ENCODE assay signal across 24 mouse cellular contexts in the genomic region with DNA sequence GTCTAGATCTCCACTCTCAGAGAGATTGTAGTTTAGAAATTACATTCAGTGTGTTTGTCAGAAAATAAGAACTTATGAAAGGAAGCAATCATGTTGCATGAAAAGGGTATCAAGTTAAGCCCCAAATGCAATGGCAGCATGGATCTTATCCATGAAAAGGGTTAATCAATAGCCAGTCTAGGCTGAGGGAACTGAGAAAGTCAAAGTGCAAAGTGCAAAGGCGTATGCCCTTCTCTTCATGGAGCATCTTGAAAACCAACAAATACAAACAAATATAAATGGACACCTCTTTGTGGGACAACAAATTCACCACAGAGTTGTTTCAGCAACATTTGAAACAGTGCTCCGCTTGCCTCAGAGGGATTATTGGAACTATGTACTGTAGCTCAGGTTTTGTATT.
"Had no signal": no experiment of that assay in that cellular context is flagged by ENCODE, and none has a peak within 500 bp of the region (broad histone marks: within the 10 kb centered on the region; RNA-seq: fewer than 3 reads in every experiment).

No protein-coding gene starts in this region.

- ATAC-seq: forebrain, embryonic 15.5 days; forebrain, postnatal 0 days; hindbrain, postnatal 0 days; intestine, embryonic 16.5 days had no signal

- H3K36me3 ChIP-seq: forebrain, embryonic 15.5 days; heart, embryonic 13.5 days; heart, embryonic 15.5 days; hindbrain, embryonic 13.5 days; hindbrain, embryonic 15.5 days; limb, embryonic 13.5 days; limb, embryonic 15.5 days; liver, embryonic 13.5 days; liver, embryonic 15.5 days had no signal

- H3K4me1 ChIP-seq: forebrain, embryonic 15.5 days; heart, embryonic 13.5 days; heart, embryonic 15.5 days; hindbrain, embryonic 13.5 days; hindbrain, embryonic 15.5 days; limb, embryonic 13.5 days; limb, embryonic 15.5 days; liver, embryonic 13.5 days; liver, embryonic 15.5 days had no signal

- H3K9ac ChIP-seq: forebrain, embryonic 15.5 days; forebrain, postnatal 0 days; heart, embryonic 13.5 days; heart, embryonic 15.5 days; hindbrain, embryonic 13.5 days; hindbrain, embryonic 15.5 days; limb, embryonic 13.5 days; limb, embryonic 15.5 days; liver, embryonic 13.5 days; liver, embryonic 15.5 days had no signal

- H3K4me2 ChIP-seq: forebrain, embryonic 15.5 days; heart, embryonic 11.5 days; heart, embryonic 13.5 days; heart, embryonic 15.5 days; hindbrain, embryonic 13.5 days; hindbrain, embryonic 15.5 days; limb, embryonic 13.5 days; limb, embryonic 15.5 days; liver, embryonic 11.5 days; liver, embryonic 13.5 days; liver, embryonic 15.5 days had no signal

- H3K9me3 ChIP-seq: forebrain, embryonic 15.5 days; heart, embryonic 13.5 days; heart, embryonic 15.5 days; hindbrain, embryonic 13.5 days; hindbrain, embryonic 15.5 days; limb, embryonic 13.5 days; limb, embryonic 15.5 days; liver, embryonic 13.5 days; liver, embryonic 15.5 days had no signal

- DNase-seq: forebrain, postnatal 0 days; gastrocnemius, postnatal 14 days; gastrocnemius, postnatal 36 days; heart, adult 11 months; heart, adult 2 months; heart, postnatal 14 days; heart, postnatal 36 days; layer of hippocampus, adult 9-11 months; layer of hippocampus, postnatal 36 days; left cerebral cortex, postnatal 4 days; liver, embryonic 13.5 days had no signal

- H3K27me3 ChIP-seq: forebrain, embryonic 15.5 days; heart, embryonic 13.5 days; heart, embryonic 15.5 days; hindbrain, embryonic 13.5 days; hindbrain, embryonic 15.5 days; limb, embryonic 13.5 days; limb, embryonic 15.5 days; liver, embryonic 13.5 days; liver, embryonic 15.5 days had no signal

- H3K27ac ChIP-seq: forebrain, embryonic 15.5 days; heart, adult 2 months; heart, embryonic 13.5 days; heart, embryonic 15.5 days; hindbrain, embryonic 13.5 days; hindbrain, embryonic 15.5 days; hindbrain, postnatal 0 days; kidney, postnatal 0 days; limb, embryonic 13.5 days; limb, embryonic 15.5 days; liver, embryonic 13.5 days; liver, embryonic 15.5 days had no signal

- H3K4me3 ChIP-seq: forebrain, embryonic 15.5 days; heart, adult 2 months; heart, embryonic 13.5 days; heart, embryonic 15.5 days; hindbrain, embryonic 13.5 days; hindbrain, embryonic 15.5 days; limb, embryonic 13.5 days; limb, embryonic 15.5 days; liver, embryonic 13.5 days; liver, embryonic 15.5 days had no signal
